8 mouse cellular contexts compared by ENCODE assay signal in the genomic region with DNA sequence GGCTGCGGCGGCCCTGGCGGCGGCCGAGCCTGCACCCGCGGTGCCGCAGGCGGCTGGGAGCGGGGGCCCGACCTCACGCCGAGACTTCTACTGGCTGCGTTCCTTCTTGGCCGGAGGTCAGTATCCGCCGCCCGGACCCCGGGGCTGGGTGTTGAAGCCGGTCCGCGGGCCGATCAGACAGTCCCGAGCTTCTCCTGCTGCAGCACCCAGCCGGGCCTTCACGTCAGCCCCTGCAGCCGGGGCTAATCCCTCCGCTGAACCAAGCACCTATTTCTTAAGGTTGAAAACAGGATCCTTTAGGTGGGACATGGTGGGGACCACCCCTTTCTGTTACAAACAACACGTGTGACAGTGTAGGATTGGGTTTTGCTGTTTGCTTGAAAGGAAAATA. TPM values are rescaled to one million over a fixed set of nuclear protein-coding genes. Genes with fewer than 3 reads are reported as not detected.
DNase-seq lines count a peak whose midpoint lies in the region; ATAC-seq and TF ChIP-seq lines count a peak whose summit lies in the region.

No protein-coding gene starts in this region.

- H3K4me1 ChIP-seq in heart, embryonic 12.5 days (replicated peaks): peaks cover 12% of the 10 kb centered on the region
- H3K4me1 ChIP-seq in G1E (ENCODE audit: insufficient read depth, low read depth, low read length): peaks cover 9% of the 10 kb centered on the region
- H3K4me1 ChIP-seq in forebrain, embryonic 16.5 days (replicated peaks; ENCODE audit: control insufficient read depth, insufficient read depth, low read length): peaks cover 21% of the 10 kb centered on the region

- H3K4me3 ChIP-seq in heart, embryonic 12.5 days: peak overlapping the region; percentile 71
- H3K4me3 ChIP-seq in G1E (ENCODE audit: low read depth, low read length): peak overlapping the region; percentile 82
- H3K4me3 ChIP-seq in forebrain, embryonic 16.5 days (replicated peaks; ENCODE audit: low read length): peak overlapping the region; percentile 85

- H3K27ac ChIP-seq in heart, embryonic 12.5 days (ENCODE audit: poor library complexity, severe bottlenecking): peak overlapping the region; percentile 86
- peak overlapping the region; percentile 65 for H3K27ac ChIP-seq in forebrain, embryonic 16.5 days (ENCODE audit: low read length)

- H3K4me2 ChIP-seq in heart, embryonic 12.5 days: peak overlapping the region; percentile 92
- peak overlapping the region; percentile 68 for H3K4me2 ChIP-seq in forebrain, embryonic 16.5 days (ENCODE audit: low read length)

- no peak for TF ChIP-seq CTCF in G1E (IDR thresholded peaks at IDR 0.05; ENCODE audit: low read depth, low read length)

- no peak for DNase-seq in heart, postnatal 4 days
- DNase-seq in G1E (ENCODE audit: low spot score): no peak
- no peak for DNase-seq in left cerebral cortex, adult 8-10 months (ENCODE audit: low spot score in 2 of 2)
- DNase-seq in cerebellum, adult 9-10 months: no peak
- DNase-seq in urinary bladder, adult 2 months (ENCODE audit: low spot score): no peak

- ATAC-seq in heart, embryonic 12.5 days (ENCODE audit: insufficient number of reproducible peaks, low FRiP score): peak; percentile 70
- no peak for ATAC-seq in G1E (ENCODE audit: extremely low read depth, insufficient number of reproducible peaks, low FRiP score, poor library complexity, severe bottlenecking)
- peak; percentile 68 for ATAC-seq in forebrain, embryonic 16.5 days
- peak; percentile 2; the same call in 1 of the 2 replicates for ATAC-seq in megakaryocyte, adult 5-6 weeks (ENCODE audit: poor library complexity, severe bottlenecking)

- no peaks in the 10 kb centered on the region for H3K27me3 ChIP-seq in heart, embryonic 12.5 days (replicated peaks)
- H3K27me3 ChIP-seq in G1E (ENCODE audit: insufficient read depth, low read length): no peaks in the 10 kb centered on the region
- H3K27me3 ChIP-seq in forebrain, embryonic 16.5 days (replicated peaks; ENCODE audit: control insufficient read depth, insufficient read depth, low read length): no peaks in the 10 kb centered on the region

- under 1% methylated on average over 29 of the region's 29 CpGs for WGBS in heart, embryonic 12.5 days
- under 1% methylated on average over 29 of the region's 29 CpGs for whole genome bisulfite sequencing in forebrain, embryonic 16.5 days

- no peaks in the 10 kb centered on the region for H3K36me3 ChIP-seq in heart, embryonic 12.5 days
- H3K36me3 ChIP-seq in G1E (replicated peaks): peaks cover 3% of the 10 kb centered on the region
- H3K36me3 ChIP-seq in forebrain, embryonic 16.5 days (ENCODE audit: control insufficient read depth, insufficient read depth): no peaks in the 10 kb centered on the region

- H3K9ac ChIP-seq in heart, embryonic 12.5 days: peak overlapping the region; percentile 89
- H3K9ac ChIP-seq in forebrain, embryonic 16.5 days (replicated peaks; ENCODE audit: low read depth, low read length): peak overlapping the region; percentile 85

- H3K9me3 ChIP-seq in heart, embryonic 12.5 days (replicated peaks): no peaks in the 10 kb centered on the region
- H3K9me3 ChIP-seq in G1E (replicated peaks): no peaks in the 10 kb centered on the region
- H3K9me3 ChIP-seq in forebrain, embryonic 16.5 days (ENCODE audit: control insufficient read depth, low read length): no peaks in the 10 kb centered on the region

RNA-seq across cellular contexts. Expression of gene Slc25a16, which starts 0.3 kb away (rescaled TPM):
- polyA plus RNA-seq in heart, embryonic 12.5 days (2016; fragmentation: Nextera tagmentation; extraction: Ambion mirVana): 13.1 and 13.3 TPM in 2 replicates
- 10 to 100 TPM; 24.6 to 26.9 TPM for total RNA-seq in heart, postnatal 4 days (2021)
- total RNA-seq in G1E (2014; fragmentation: Nextera tagmentation): 14.0 and 14.7 TPM in 2 replicates
- 12.1 and 14.2 TPM in 2 replicates for total RNA-seq in G1E (2017)
- 7.2 and 9.7 TPM in 2 replicates for polyA plus RNA-seq in G1E (2012)
- 18.0 and 18.7 TPM in 2 replicates for polyA plus RNA-seq in forebrain, embryonic 16.5 days (2015; fragmentation: Nextera tagmentation; extraction: Ambion mirVana)
- total RNA-seq in megakaryocyte, adult 5-6 weeks (2015): 21.9 and 23.4 TPM in 2 replicates
- total RNA-seq in megakaryocyte, adult 5-6 weeks (2017): 20.9 and 21.0 TPM in 2 replicates
- 10 to 100 TPM; 37.2 to 44.4 (median 39.9) TPM for total RNA-seq in left cerebral cortex, adult 8-10 months (2022)
- polyA plus RNA-seq in urinary bladder, adult 2 months (2012; rRNA removed): 18.3 and 22.9 TPM in 2 replicates

RNA-seq across cellular contexts. Expression of gene Tet1, which starts 12.0 kb away (rescaled TPM):
- polyA plus RNA-seq in heart, embryonic 12.5 days (2016; fragmentation: Nextera tagmentation; extraction: Ambion mirVana): 28.7 and 35.4 TPM in 2 replicates
- 10 to 100 TPM; 27.9 to 29.6 TPM for total RNA-seq in heart, postnatal 4 days (2021)
- not detected in 2 replicates for total RNA-seq in G1E (2014; fragmentation: Nextera tagmentation)
- 0.29 and 0.44 TPM in 2 replicates for total RNA-seq in G1E (2017)
- not detected in 2 replicates for polyA plus RNA-seq in G1E (2012)
- polyA plus RNA-seq in forebrain, embryonic 16.5 days (2015; fragmentation: Nextera tagmentation; extraction: Ambion mirVana): 40.4 and 41.5 TPM in 2 replicates
- total RNA-seq in megakaryocyte, adult 5-6 weeks (2015): 5.0 and 6.1 TPM in 2 replicates
- 0.95 and 1.7 TPM in 2 replicates for total RNA-seq in megakaryocyte, adult 5-6 weeks (2017)
- total RNA-seq in left cerebral cortex, adult 8-10 months (2022): 10 to 100 TPM; 13.0 to 18.6 (median 15.2) TPM
- polyA plus RNA-seq in urinary bladder, adult 2 months (2012; rRNA removed): 1.6 and 2.3 TPM in 2 replicates

RNA-seq across cellular contexts. Expression of gene Dna2, which starts 26.1 kb away (rescaled TPM):
- polyA plus RNA-seq in heart, embryonic 12.5 days (2016; fragmentation: Nextera tagmentation; extraction: Ambion mirVana): 25.5 and 26.5 TPM in 2 replicates
- total RNA-seq in heart, postnatal 4 days (2021): 10 to 100 TPM; 12.0 to 13.5 TPM
- 21.3 and 25.4 TPM in 2 replicates for total RNA-seq in G1E (2014; fragmentation: Nextera tagmentation)
- 21.4 and 24.5 TPM in 2 replicates for total RNA-seq in G1E (2017)
- 8.0 and 9.6 TPM in 2 replicates for polyA plus RNA-seq in G1E (2012)
- 6.6 and 8.8 TPM in 2 replicates for polyA plus RNA-seq in forebrain, embryonic 16.5 days (2015; fragmentation: Nextera tagmentation; extraction: Ambion mirVana)
- 108 and 109 TPM in 2 replicates for total RNA-seq in megakaryocyte, adult 5-6 weeks (2015)
- 113 and 121 TPM in 2 replicates for total RNA-seq in megakaryocyte, adult 5-6 weeks (2017)
- total RNA-seq in left cerebral cortex, adult 8-10 months (2022): 1 to 10 TPM; 1.1 to 2.3 (median 2.0) TPM
- polyA plus RNA-seq in urinary bladder, adult 2 months (2012; rRNA removed): 2.5 and 3.7 TPM in 2 replicates

RNA-seq across cellular contexts. Expression of gene Rufy2, which starts 59.3 kb away (rescaled TPM):
- 14.6 and 15.9 TPM in 2 replicates for polyA plus RNA-seq in heart, embryonic 12.5 days (2016; fragmentation: Nextera tagmentation; extraction: Ambion mirVana)
- 10 to 100 TPM; 13.7 to 15.6 TPM for total RNA-seq in heart, postnatal 4 days (2021)
- total RNA-seq in G1E (2014; fragmentation: Nextera tagmentation) (4.7 and 6.5 TPM in 2 replicates), G1E (2017) (5.8 and 5.9 TPM in 2 replicates)
- 0.47 and 0.57 TPM in 2 replicates for polyA plus RNA-seq in G1E (2012)
- 60.5 and 73.0 TPM in 2 replicates for polyA plus RNA-seq in forebrain, embryonic 16.5 days (2015; fragmentation: Nextera tagmentation; extraction: Ambion mirVana)
- 6.6 and 7.0 TPM in 2 replicates for total RNA-seq in megakaryocyte, adult 5-6 weeks (2015)
- total RNA-seq in megakaryocyte, adult 5-6 weeks (2017): 4.8 and 5.5 TPM in 2 replicates
- total RNA-seq in left cerebral cortex, adult 8-10 months (2022): 100 to 1,000 TPM in 1 of 4 experiments, 10 to 100 TPM in 3; 87.2 to 102 (median 93.0) TPM
- 10.9 and 12.9 TPM in 2 replicates for polyA plus RNA-seq in urinary bladder, adult 2 months (2012; rRNA removed)

Comparison
In these comparisons a context has a peak if more than half of its experiments do, and no peak if none do; other contexts are left out.
1. RNA of gene Dna2, which starts 26.1 kb away (total RNA-seq): 108 to 121 TPM in megakaryocyte, adult 5-6 weeks; 21.3 to 25.4 TPM in G1E, 12.0 to 13.5 TPM in heart, postnatal 4 days and 1.1 to 2.3 TPM in left cerebral cortex, adult 8-10 months; every median in the first group is over 4 times any median in the second.
2. Peak in every context shown above with its lines, with median percentiles within 50 percentile points of each other: H3K4me3 ChIP-seq.